Mouse (Mus musculus) kidney, embryonic 14.5 days (tissue): Measurements from ENCODE around the gene Mif. TPM values are rescaled to one million over a fixed set of nuclear protein-coding genes. Genes with fewer than 3 reads are reported as not detected.
A peak's percentile ranks its signal among the peaks of the same experiment; 100 is the strongest.

Experiments used
- ATAC-seq: fragments of 200-750 bp; cut with Nextera tagmentation; 2 replicates; pipeline ENCODE4 v1.8.0; 2017; ENCODE audit warnings: moderate number of reproducible peaks, mild to moderate bottlenecking, moderate TSS enrichment, moderate library complexity; ENCODE audit not compliant: low FRiP score, low TSS enrichment
- H3K27ac ChIP-seq: fragments of 300-500 bp; sonication (generic); 2 replicates; pipeline ENCODE4 v1.5.1; 2014; ENCODE audit warnings: low read depth, mild to moderate bottlenecking, low read length, moderate library complexity, mixed read lengths
- H3K27me3 ChIP-seq: fragments of 300-500 bp; sonication (generic); 2 replicates; pipeline ENCODE4 v1.6.1; 2014; ENCODE audit warnings: mild to moderate bottlenecking, low read length; ENCODE audit not compliant: control insufficient read depth, insufficient read depth
- H3K36me3 ChIP-seq: fragments of 300-500 bp; sonication (generic); 2 replicates; pipeline ENCODE4 v1.6.1; 2014; ENCODE audit warnings: low read length, mixed read lengths; ENCODE audit not compliant: control insufficient read depth, insufficient read depth
- H3K4me1 ChIP-seq: fragments of 300-500 bp; sonication (generic); 2 replicates; pipeline ENCODE4 v1.6.1; 2014; ENCODE audit warnings: low read length, mixed read lengths; ENCODE audit not compliant: control insufficient read depth, insufficient read depth
- H3K4me2 ChIP-seq: fragments of 300-500 bp; sonication (generic); replicated peaks from 2 replicates; pipeline ENCODE4 v1.6.1; 2014; ENCODE audit warnings: low read depth, mild to moderate bottlenecking, low read length
- H3K4me3 ChIP-seq: fragments of 300-500 bp; sonication (generic); 2 replicates; pipeline ENCODE4 v1.5.1; 2014; ENCODE audit warnings: mild to moderate bottlenecking, low read length
- H3K9ac ChIP-seq: fragments of 300-500 bp; sonication (generic); 2 replicates; pipeline ENCODE4 v1.6.1; 2014; ENCODE audit warnings: low read depth, mild to moderate bottlenecking, low read length, moderate library complexity
- H3K9me3 ChIP-seq: fragments of 300-500 bp; sonication (generic); 2 replicates; pipeline ENCODE4 v1.6.1; 2016; ENCODE audit warnings: low read length; ENCODE audit not compliant: control insufficient read depth
- WGBS: fragments of 180-500 bp; shearing (Covaris S2); extraction: QIAGEN DNeasy Blood & Tissue Kit; methylation state at CpG from one replicate; pipeline ENCODE4 v1.1.7; 2014; 5-methylcytosine and 5-hydroxymethylcytosine counted together
- polyA plus RNA-seq: library from polyadenylated mRNA; unstranded; fragments of >200 nt; fragmentation: Nextera tagmentation; extraction: Ambion mirVana; gene quantifications from 2 replicates; pipeline ENCODE4 v1.2.1, GENCODE M21; 2014

The Mif gene
- polyA plus RNA-seq, 1 experiment from 2014 or later, result 2,350 TPM

DNA sequence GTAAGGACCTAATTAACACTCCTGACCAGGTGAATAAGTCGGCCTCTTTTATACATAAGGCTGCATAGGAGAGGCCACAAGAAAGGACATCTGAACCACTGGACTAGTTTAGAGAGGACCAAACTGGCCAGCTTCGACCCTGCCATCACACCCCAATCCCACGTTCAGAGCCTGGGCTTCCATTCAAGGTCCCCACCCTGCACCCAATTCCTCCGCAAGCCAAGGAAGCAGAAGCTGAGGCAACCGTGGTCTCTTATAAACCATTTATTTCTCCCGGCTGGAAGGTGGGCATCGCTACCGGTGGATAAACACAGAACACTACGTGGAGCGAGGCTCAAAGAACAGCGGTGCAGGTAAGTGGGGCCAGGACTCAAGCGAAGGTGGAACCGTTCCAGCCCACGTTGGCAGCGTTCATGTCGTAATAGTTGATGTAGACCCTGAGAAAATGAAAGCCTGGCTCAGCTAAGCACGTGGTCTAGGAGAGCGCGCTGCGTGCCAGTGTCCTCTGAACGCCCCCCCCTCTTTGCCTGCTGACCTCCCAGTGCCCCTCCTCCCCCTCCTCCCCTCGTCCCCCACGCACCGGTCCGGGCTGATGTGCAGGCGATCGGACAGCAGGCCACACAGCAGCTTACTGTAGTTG lies 813 bp downstream of the Mif start:
- H3K27me3 ChIP-seq, result no peaks in the 10 kb centered on the region
- H3K4me3 ChIP-seq, result peak overlapping the region; percentile 74
- whole genome bisulfite sequencing, result 2% methylated on average over 27 of the region's 27 CpGs
- peak overlapping the region; percentile 92 for H3K9ac ChIP-seq
- H3K27ac ChIP-seq, result peak overlapping the region; percentile 94
- H3K36me3 ChIP-seq, result peaks cover 19% of the 10 kb centered on the region; the same call in 1 of the 2 replicates
- H3K9me3 ChIP-seq, result no peaks in the 10 kb centered on the region; the same call in 1 of the 2 replicates
- H3K4me2 ChIP-seq, result peak overlapping the region; percentile 57
- ATAC-seq, result peak; percentile 63
- peaks cover 18% of the 10 kb centered on the region; the same call in 1 of the 2 replicates for H3K4me1 ChIP-seq

- Histone ChIP-seq H3K27me3 (no peaks in the 10 kb centered on the region), H3K9ac (no peak overlapping the region), H3K27ac (no peak overlapping the region), H3K4me1 (peaks cover 18% of the 10 kb centered on the region; the same call in 1 of the 2 replicates), H3K36me3 (peaks cover 19% of the 10 kb centered on the region; the same call in 1 of the 2 replicates), H3K4me2 (no peak overlapping the region), H3K9me3 (no peaks in the 10 kb centered on the region; the same call in 1 of the 2 replicates), H3K4me3 (no peak overlapping the region)
- no peak for ATAC-seq
- WGBS, result 91% methylated on average over 4 of the region's 4 CpGs
These were observed 2.4 kb downstream of the Mif start for GRCm38 (mm10) chr10:75857598-75857997.

DNA sequence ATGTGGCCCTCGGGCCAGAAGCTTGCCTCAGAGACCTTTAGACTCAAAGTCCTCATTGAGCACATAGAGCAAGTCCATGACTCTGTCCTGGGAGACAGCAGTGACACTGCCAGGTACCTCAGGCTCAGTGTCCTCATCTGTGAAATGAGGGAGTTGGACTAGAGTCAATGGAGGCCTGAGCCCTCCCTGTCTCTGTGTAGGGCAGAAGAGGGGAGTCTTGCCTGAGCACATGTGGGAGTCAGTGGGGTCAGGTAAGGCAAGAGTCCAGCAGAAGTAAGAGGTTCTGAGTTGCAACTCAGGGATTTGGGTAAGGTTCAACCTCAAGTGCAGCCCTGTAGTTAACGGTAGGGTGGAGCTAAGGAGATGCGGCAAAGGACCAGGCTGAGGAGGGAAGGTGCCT lies 3.1 kb downstream of the Mif start:
- Histone ChIP-seq H3K9me3 (no peaks in the 10 kb centered on the region; the same call in 1 of the 2 replicates), H3K4me2 (no peak overlapping the region), H3K4me3 (no peak overlapping the region), H3K9ac (no peak overlapping the region), H3K27ac (no peak overlapping the region), H3K36me3 (peaks cover 19% of the 10 kb centered on the region; the same call in 1 of the 2 replicates), H3K4me1 (peaks cover 18% of the 10 kb centered on the region; the same call in 1 of the 2 replicates), H3K27me3 (no peaks in the 10 kb centered on the region)
- 82% methylated on average over 3 of the region's 3 CpGs for WGBS
- no peak for ATAC-seq

DNA sequence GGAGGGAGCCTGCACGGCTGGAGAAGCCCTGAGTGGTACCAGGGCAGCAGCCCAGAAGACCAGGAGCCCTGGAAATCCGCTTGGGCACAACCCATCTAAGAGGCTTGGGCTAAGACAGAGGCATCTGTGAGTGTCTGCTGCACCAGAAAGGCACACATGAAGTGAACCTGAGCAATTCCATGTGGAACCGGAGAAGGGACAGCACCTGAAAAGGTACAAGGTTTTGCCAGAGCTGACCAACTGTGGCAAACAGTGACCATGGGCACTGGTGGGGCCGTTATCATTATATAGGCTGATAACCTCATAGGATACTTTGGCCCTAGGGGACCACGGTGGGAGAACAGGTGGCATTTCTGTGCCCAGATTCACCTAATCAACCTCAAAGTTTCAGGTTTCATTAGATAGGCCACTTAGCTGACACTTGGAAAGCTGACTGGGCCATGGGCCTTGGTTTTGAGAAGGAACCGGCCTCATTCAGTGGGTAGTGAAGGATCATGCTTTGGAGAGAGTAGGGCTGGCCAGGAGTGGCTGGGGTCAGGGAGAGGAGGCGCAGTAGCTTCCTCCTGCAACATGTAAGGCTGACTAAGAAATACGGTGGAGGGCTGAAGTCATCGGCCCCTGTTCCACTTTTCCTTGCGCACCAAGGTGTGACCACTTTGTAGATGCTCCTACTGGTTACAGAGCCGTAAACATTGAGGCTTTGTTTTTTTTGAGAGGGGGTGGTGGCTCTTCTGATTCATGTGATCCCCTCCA lies 3.7 kb downstream of the Mif start:
- Histone ChIP-seq H3K9me3 (no peaks in the 10 kb centered on the region), H3K36me3 (peaks cover 19% of the 10 kb centered on the region; the same call in 1 of the 2 replicates), H3K27ac (no peak overlapping the region), H3K27me3 (no peaks in the 10 kb centered on the region), H3K4me1 (peaks cover 18% of the 10 kb centered on the region; the same call in 1 of the 2 replicates), H3K9ac (no peak overlapping the region), H3K4me2 (no peak overlapping the region), H3K4me3 (no peak overlapping the region)
- WGBS, result 63% methylated on average over 11 of the region's 11 CpGs
- no peak for ATAC-seq

DNA sequence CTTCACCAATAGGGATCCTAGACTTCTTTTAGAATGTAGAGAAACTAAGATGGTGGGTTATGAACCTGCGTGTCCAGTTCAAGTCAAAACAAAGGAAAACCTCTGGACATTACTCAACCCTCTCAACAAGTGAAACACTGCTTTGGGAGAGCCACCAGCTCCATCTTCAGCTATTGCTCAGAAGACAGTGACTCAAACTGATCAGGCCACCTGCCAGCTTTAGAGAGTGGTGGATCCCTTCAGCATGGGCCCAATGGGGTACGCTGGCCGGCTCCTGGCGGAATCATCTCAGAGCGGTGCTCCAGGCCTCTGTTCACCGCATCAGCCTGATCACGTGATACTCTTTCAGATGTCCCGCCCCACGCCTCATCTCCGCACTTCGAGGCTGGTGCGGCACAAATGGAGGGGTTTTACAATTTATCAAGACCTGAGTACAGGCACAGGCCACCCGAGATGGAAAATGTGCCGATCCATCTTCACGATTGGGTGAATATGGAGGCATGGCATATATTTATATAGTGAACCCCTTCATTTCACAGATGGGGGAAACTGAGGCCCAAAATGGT lies 4.5 kb downstream of the Mif start:
- Histone ChIP-seq H3K4me1 (peaks cover 14% of the 10 kb centered on the region; the same call in 1 of the 2 replicates), H3K27me3 (no peaks in the 10 kb centered on the region), H3K9me3 (no peaks in the 10 kb centered on the region), H3K4me3 (no peak overlapping the region), H3K4me2 (no peak overlapping the region), H3K9ac (no peak overlapping the region), H3K36me3 (peaks cover 19% of the 10 kb centered on the region; the same call in 1 of the 2 replicates), H3K27ac (no peak overlapping the region)
- ATAC-seq, result no peak
- WGBS, result 94% methylated on average over 15 of the region's 15 CpGs

DNA sequence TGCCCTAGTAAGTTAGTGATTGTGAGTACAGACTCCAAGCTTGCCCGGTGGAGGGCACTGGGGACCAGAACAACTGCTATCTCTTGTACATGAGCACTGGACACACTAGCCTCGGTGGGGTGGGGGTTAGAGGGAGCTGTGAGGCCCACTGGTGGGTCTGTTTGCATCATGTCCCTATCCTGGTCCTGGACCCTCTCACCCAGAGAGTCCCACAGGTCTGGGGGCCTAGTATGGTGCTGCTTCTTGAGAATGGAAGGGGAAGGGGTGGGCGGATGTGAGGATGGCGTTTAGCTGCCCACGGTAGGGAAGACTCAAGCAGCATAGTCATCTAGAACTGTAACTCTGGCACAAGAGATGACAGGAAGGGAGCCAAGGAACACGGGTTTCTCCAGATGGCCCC lies 5.2 kb downstream of the Mif start:
- no peaks in the 10 kb centered on the region for H3K9me3 ChIP-seq
- H3K4me2 ChIP-seq, result no peak overlapping the region
- no peak overlapping the region for H3K4me3 ChIP-seq
- H3K4me1 ChIP-seq, result 0 out of 2 replicates have a peak, but pooled peaks cover 14% of the 10 kb centered on the region
- ATAC-seq, result no peak
- 82% methylated on average over 6 of the region's 6 CpGs for WGBS
- peaks cover 19% of the 10 kb centered on the region; the same call in 1 of the 2 replicates for H3K36me3 ChIP-seq
- no peak overlapping the region for H3K27ac ChIP-seq
- no peaks in the 10 kb centered on the region for H3K27me3 ChIP-seq
- H3K9ac ChIP-seq, result no peak overlapping the region

- H3K4me3 ChIP-seq, result no peak overlapping the region
- H3K4me2 ChIP-seq, result no peak overlapping the region
- peaks cover 19% of the 10 kb centered on the region; the same call in 1 of the 2 replicates for H3K36me3 ChIP-seq
- no peaks in the 10 kb centered on the region for H3K27me3 ChIP-seq
- no peaks in the 10 kb centered on the region for H3K9me3 ChIP-seq
- H3K27ac ChIP-seq, result no peak overlapping the region
- H3K9ac ChIP-seq, result no peak overlapping the region
- 48% methylated on average over 5 of the region's 5 CpGs for WGBS
- 0 out of 2 replicates have a peak, but pooled peaks cover 14% of the 10 kb centered on the region for H3K4me1 ChIP-seq
- no peak for ATAC-seq
These were observed 5.9 kb downstream of the Mif start for GRCm38 (mm10) chr10:75854096-75854495.

DNA sequence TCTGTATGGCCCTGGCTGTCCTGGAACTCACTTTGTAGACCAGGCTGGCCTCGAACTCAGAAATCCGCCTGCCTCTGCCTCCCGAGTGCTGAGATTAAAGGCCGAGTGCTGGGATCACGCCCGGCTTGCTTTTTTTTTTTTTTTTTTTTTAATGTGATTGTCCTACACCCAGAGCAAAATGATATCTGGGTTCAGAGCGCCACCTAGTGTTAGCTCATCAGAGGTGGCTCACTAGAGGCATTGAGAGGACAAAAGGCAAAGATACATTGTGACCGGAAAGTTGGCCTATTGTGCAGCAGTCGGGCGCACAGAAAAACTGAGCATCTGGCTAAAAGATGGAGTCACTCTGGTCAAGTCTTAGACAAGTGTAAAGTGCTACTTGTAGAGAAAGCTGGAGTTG lies 6.6 kb downstream of the Mif start:
- H3K27me3 ChIP-seq, result no peaks in the 10 kb centered on the region
- 0 out of 2 replicates have a peak, but pooled peaks cover 8% of the 10 kb centered on the region for H3K4me1 ChIP-seq
- no peaks in the 10 kb centered on the region for H3K9me3 ChIP-seq
- ATAC-seq, result peak; percentile 3; the same call in 1 of the 2 replicates
- H3K4me3 ChIP-seq, result no peak overlapping the region
- H3K4me2 ChIP-seq, result no peak overlapping the region
- WGBS, result 32% methylated on average over 10 of the region's 10 CpGs
- no peak overlapping the region for H3K9ac ChIP-seq
- H3K27ac ChIP-seq, result no peak overlapping the region
- peaks cover 19% of the 10 kb centered on the region; the same call in 1 of the 2 replicates for H3K36me3 ChIP-seq
